Mouse (Mus musculus): ENCODE data around the gene Espn. TPM values are rescaled to one million over a fixed set of nuclear protein-coding genes. Genes with fewer than 3 reads are reported as not detected.

Gene Espn
- total RNA-seq, 2 experiments from 2014 or later = 0.13 to 0.45 TPM

- no peak overlapping the region for H3K4me3 ChIP-seq
- H3K27ac ChIP-seq = no peak overlapping the region
- DNase-seq = no peak
- TF ChIP-seq CTCF (IDR thresholded peaks at IDR 0.05) = no peak
- intact Hi-C loops (cut with DNase I) = no loop called here
These were observed 57.9 kb downstream of the Espn start for GRCm38 (mm10) chr4:152094233-152094632.

GRCm38 (mm10) chr4:152092751-152093293, 59.3 kb downstream of the Espn start:
- H3K27ac ChIP-seq = peak overlapping the region; percentile 12
- no peak for TF ChIP-seq CTCF (IDR thresholded peaks at IDR 0.05)
- H3K4me3 ChIP-seq = no peak overlapping the region
- intact Hi-C loops (cut with DNase I) = no loop called here
- no peak for DNase-seq

- H3K27ac ChIP-seq = 0 out of 2 replicates have a peak overlapping the region, but pooled peaks have one; percentile 8
- intact Hi-C loops (cut with DNase I) = no loop called here
- no peak for DNase-seq
These were observed 62.0 kb downstream of the Espn start for GRCm38 (mm10) chr4:152090191-152090590.

GRCm38 (mm10) chr4:152088556-152089120, 63.5 kb downstream of the Espn start:
- intact Hi-C loops (cut with DNase I) = no loop called here
- no peak overlapping the region for H3K27ac ChIP-seq
- no peak for TF ChIP-seq CTCF (IDR thresholded peaks at IDR 0.05)

More at GRCm38 (mm10) chr4:152090191-152090590, 62.0 kb downstream of the Espn start:
- no peak overlapping the region for H3K4me3 ChIP-seq
- TF ChIP-seq CTCF (IDR thresholded peaks at IDR 0.05) = no peak

GRCm38 (mm10) chr4:152088133-152088532, 64.0 kb downstream of the Espn start:
- peak overlapping the region; percentile 9; the same call in 1 of the 2 replicates for H3K4me3 ChIP-seq
- no peak for TF ChIP-seq CTCF (IDR thresholded peaks at IDR 0.05)
- intact Hi-C loops (cut with DNase I) = no loop called here
- no peak for DNase-seq
- H3K27ac ChIP-seq = no peak overlapping the region

More at GRCm38 (mm10) chr4:152088556-152089120, 63.5 kb downstream of the Espn start:
- H3K4me3 ChIP-seq = no peak overlapping the region
- DNase-seq = no peak

GRCm38 (mm10) chr4:152087211-152088081, 64.7 kb downstream of the Espn start:
- no peak for DNase-seq
- intact Hi-C loops (cut with DNase I) = no loop called here
- peak overlapping the region; percentile 70 for H3K27ac ChIP-seq
- H3K4me3 ChIP-seq = peak overlapping the region; percentile 87
- TF ChIP-seq CTCF (IDR thresholded peaks at IDR 0.05) = no peak

- DNase-seq = peak; percentile 79
- TF ChIP-seq CTCF (IDR thresholded peaks at IDR 0.05) = no peak
- intact Hi-C loops (cut with DNase I) = no loop called here
- peak overlapping the region; percentile 87 for H3K4me3 ChIP-seq
- peak overlapping the region; percentile 72 for H3K27ac ChIP-seq
These were observed 65.5 kb downstream of the Espn start for GRCm38 (mm10) chr4:152086505-152087210.

GRCm38 (mm10) chr4:152084616-152085015, 67.6 kb downstream of the Espn start:
- intact Hi-C loops (cut with DNase I) = no loop called here
- TF ChIP-seq CTCF (IDR thresholded peaks at IDR 0.05) = no peak
- Histone ChIP-seq H3K4me3 (no peak overlapping the region), H3K27ac (no peak overlapping the region)
- DNase-seq = no peak

GRCm38 (mm10) chr4:152083611-152084220, 68.5 kb downstream of the Espn start:
- peak overlapping the region; percentile 24; the same call in 1 of the 2 replicates for H3K4me3 ChIP-seq
- intact Hi-C loops (cut with DNase I) = loop anchor here (1.0 kb wide), 1 partner anchor 12 kb away; no protein-coding TSS in a partner anchor
- TF ChIP-seq CTCF (IDR thresholded peaks at IDR 0.05) = no peak
- peak; percentile 71 for DNase-seq
- peak overlapping the region; percentile 62 for H3K27ac ChIP-seq

GRCm38 (mm10) chr4:152079931-152080330, 72.2 kb downstream of the Espn start:
- 0 out of 2 replicates have a peak overlapping the region, but pooled peaks have one; percentile 8 for H3K27ac ChIP-seq
- DNase-seq = peak; percentile 59
- no peak for TF ChIP-seq CTCF (IDR thresholded peaks at IDR 0.05)
- intact Hi-C loops (cut with DNase I) = no loop called here
- H3K4me3 ChIP-seq = no peak overlapping the region

- intact Hi-C loops (cut with DNase I) = no loop called here
- Histone ChIP-seq H3K4me3 (no peak overlapping the region), H3K27ac (no peak overlapping the region)
- 0 out of 2 replicates have a peak, but pooled peaks have one; percentile 1 for TF ChIP-seq CTCF (IDR thresholded peaks at IDR 0.05)
- DNase-seq = no peak
These were observed 72.9 kb downstream of the Espn start for GRCm38 (mm10) chr4:152079261-152079660.

GRCm38 (mm10) chr4:152078105-152078530, 74.1 kb downstream of the Espn start:
- intact Hi-C loops (cut with DNase I) = no loop called here
- no peak for TF ChIP-seq CTCF (IDR thresholded peaks at IDR 0.05)
- peak; percentile 64 for DNase-seq
- Histone ChIP-seq H3K4me3 (no peak overlapping the region), H3K27ac (peak overlapping the region; percentile 38)

Measured in gastrocnemius, adult 2 months (tissue).